Mouse (Mus musculus) C2C12 (cell line): ENCODE data around the gene Spi1.

Experiments
- CTCF ChIP-seq: IDR thresholded peaks from one replicate; pipeline ENCODE4 v1.5.1; 2011; ENCODE audit not compliant: control insufficient read depth, insufficient read depth, insufficient read length
- MAX ChIP-seq: IDR thresholded peaks from one replicate; pipeline ENCODE4 v1.6.1; 2011; ENCODE audit warnings: mild to moderate bottlenecking, control low read depth
- MYOD1 ChIP-seq: IDR thresholded peaks from one replicate; pipeline ENCODE4 v1.6.1; 2011; ENCODE audit warnings: low read depth; ENCODE audit not compliant: control insufficient read depth, insufficient read length
- MYOG ChIP-seq: IDR thresholded peaks from one replicate; pipeline ENCODE4 v1.6.1; 2011; ENCODE audit not compliant: control insufficient read depth, insufficient read length; ENCODE audit errors: extremely low read depth
- USF1 ChIP-seq: IDR thresholded peaks from one replicate; pipeline ENCODE4 v1.6.1; 2011; ENCODE audit warnings: low read depth, mild to moderate bottlenecking, control low read depth, moderate library complexity

DNA sequence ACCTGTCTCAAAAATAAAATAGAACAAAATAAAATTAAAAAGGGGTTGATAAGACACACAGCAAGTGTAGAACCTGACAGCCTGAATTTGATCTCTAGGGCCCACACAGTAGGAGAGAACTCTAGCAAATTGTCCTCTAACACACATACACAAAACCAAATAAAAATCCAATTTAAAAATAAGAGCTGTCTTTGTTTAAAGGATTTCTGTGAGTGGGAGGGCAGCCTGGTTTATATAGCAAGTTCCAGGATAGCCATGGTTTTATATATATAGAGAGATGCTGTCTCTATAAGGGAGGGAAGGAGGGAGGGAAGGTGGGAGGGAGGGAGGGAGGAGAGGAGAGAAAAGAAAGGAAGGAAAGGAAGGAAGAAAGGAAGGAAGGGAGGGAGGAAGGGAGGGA, 65.9 kb downstream of the Spi1 start:
- no peak for TF ChIP-seq CTCF
- no peak for TF ChIP-seq MAX
- no peak for TF ChIP-seq MYOD1
- TF ChIP-seq MYOG = no peak
- no peak for TF ChIP-seq USF1
